Mouse (Mus musculus) lung, postnatal 0 days (tissue): ENCODE measurements around the gene Oas1h.
A peak's percentile ranks its signal among the peaks of the same experiment; 100 is the strongest.

Source experiments
- CTCF ChIP-seq: IDR thresholded peaks from 2 replicates; pipeline ENCODE4 v1.5.1; 2016; ENCODE audit warnings: antibody characterized with exemption, mild to moderate bottlenecking
- EP300 ChIP-seq: IDR thresholded peaks from 2 replicates; pipeline ENCODE4 v1.6.1; 2016; ENCODE audit warnings: antibody characterized with exemption, mild to moderate bottlenecking, control low read depth

- TF ChIP-seq CTCF: peak; percentile 74
- TF ChIP-seq EP300: no peak
These were observed 24.3 kb upstream of the Oas1h start for GRCm38 (mm10) chr5:120836731-120837585.
